Mouse (Mus musculus) MEL (cell line): ENCODE data around the gene Cntn4. TPM values are rescaled to one million over a fixed set of nuclear protein-coding genes. Genes with fewer than 3 reads are reported as not detected.

Experiments
- DNase-seq: peaks from one replicate; pipeline ENCODE4 v3.0.0; 2011; ENCODE audit warnings: low read depth, low spot score
- H3K27ac ChIP-seq: 2 replicates; pipeline ENCODE4 v1.5.1; 2012; ENCODE audit warnings: low read depth, mild to moderate bottlenecking, control low read depth, low read length, moderate library complexity; ENCODE audit not compliant: control insufficient read depth
- H3K27me3 ChIP-seq, 2 experiments: fragments of 150-350 bp in 1 of 2; sonication (generic) in 1 of 2; 2 replicates each; pipeline ENCODE4 v1.6.1; 2012; ENCODE audit warnings: low read length in 2 of 2, mild to moderate bottlenecking in 2 of 2, improper control_type of control experiment in 1 of 2, moderate library complexity in 1 of 2; ENCODE audit not compliant: insufficient read depth in 2 of 2, control insufficient read depth in 1 of 2
- H3K36me3 ChIP-seq, 2 experiments: 2 replicates each; pipeline ENCODE4 v1.6.1; 2012 to 2014; ENCODE audit warnings: low read length in 2 of 2, improper control_type of control experiment in 1 of 2, inconsistent platforms in 1 of 2, mild to moderate bottlenecking in 1 of 2; ENCODE audit not compliant: insufficient read depth in 2 of 2, control insufficient read depth in 1 of 2
- H3K4me1 ChIP-seq, 2 experiments: fragments of 150-350 bp in 1 of 2; sonication (generic) in 1 of 2; 2 replicates each; pipeline ENCODE4 v1.6.1; 2012; ENCODE audit warnings: low read length in 2 of 2, improper control_type of control experiment in 1 of 2, mild to moderate bottlenecking in 1 of 2; ENCODE audit not compliant: insufficient read depth in 2 of 2, control insufficient read depth in 1 of 2
- H3K4me3 ChIP-seq, 2 experiments: fragments of 150-350 bp in 1 of 2; sonication (generic) in 1 of 2; 2 replicates each; pipeline ENCODE4 v1.5.1; 2012; ENCODE audit warnings: low read depth in 2 of 2, low read length in 2 of 2, mild to moderate bottlenecking in 2 of 2, moderate library complexity in 2 of 2, control low read depth in 1 of 2, improper control_type of control experiment in 1 of 2; ENCODE audit not compliant: control insufficient read depth in 1 of 2, insufficient read depth in 1 of 2
- H3K79me2 ChIP-seq: 2 replicates; pipeline ENCODE4 v1.6.1; 2012; ENCODE audit warnings: mild to moderate bottlenecking, low read length, moderate library complexity; ENCODE audit not compliant: control insufficient read depth, poor library complexity, insufficient read depth
- H3K9ac ChIP-seq: 2 replicates; pipeline ENCODE4 v1.6.1; 2012; ENCODE audit warnings: low read depth, mild to moderate bottlenecking, control low read depth, low read length, moderate library complexity; ENCODE audit not compliant: control insufficient read depth, poor library complexity, severe bottlenecking
- H3K9me3 ChIP-seq: fragments of 150-350 bp; sonication (generic); replicated peaks from 2 replicates; pipeline ENCODE4 v1.6.1; 2012; ENCODE audit warnings: mild to moderate bottlenecking, low read length, improper control_type of control experiment, moderate library complexity; ENCODE audit not compliant: insufficient read depth
- BHLHE40 ChIP-seq: IDR thresholded peaks from 2 replicates; pipeline ENCODE4 v1.6.1; 2012; ENCODE audit warnings: low read depth, mild to moderate bottlenecking, inconsistent platforms, low read length, improper control_type of control experiment, borderline replicate concordance
- CTCF ChIP-seq, 3 experiments: IDR thresholded peaks in 2 of 3; conservative IDR thresholded peaks in 1 of 3; 2 replicates each; pipeline ENCODE4 v1.5.1; 2011 to 2012; ENCODE audit warnings: low read length in 3 of 3, low read depth in 2 of 3, mild to moderate bottlenecking in 2 of 3, improper control_type of control experiment in 1 of 3, inconsistent platforms in 1 of 3, mixed read lengths in 1 of 3, moderate library complexity in 1 of 3; ENCODE audit not compliant: control insufficient read depth in 1 of 3, insufficient read depth in 1 of 3, poor library complexity in 1 of 3, severe bottlenecking in 1 of 3
- EP300 ChIP-seq, 2 experiments: IDR thresholded peaks; 2 replicates each; pipeline ENCODE4 v1.6.1; 2011; ENCODE audit warnings: improper control_type of control experiment in 2 of 2, low read length in 2 of 2, low read depth in 1 of 2, mild to moderate bottlenecking in 1 of 2
- ETS1 ChIP-seq: IDR thresholded peaks from 2 replicates; pipeline ENCODE4 v1.6.1; 2012; ENCODE audit warnings: low read depth, mild to moderate bottlenecking, inconsistent platforms, low read length, improper control_type of control experiment, moderate library complexity
- GATA1 ChIP-seq: IDR thresholded peaks from 2 replicates; pipeline ENCODE4 v1.6.1; 2011; ENCODE audit warnings: low read depth, low read length, improper control_type of control experiment
- HCFC1 ChIP-seq: IDR thresholded peaks from 2 replicates; pipeline ENCODE4 v1.6.1; 2012; ENCODE audit warnings: low read depth, mild to moderate bottlenecking, inconsistent platforms, low read length, improper control_type of control experiment, moderate library complexity
- KAT2A ChIP-seq: conservative IDR thresholded peaks from 2 replicates; pipeline ENCODE4 v1.6.1; 2012; ENCODE audit warnings: low read depth, low read length, improper control_type of control experiment, inconsistent platforms
- MAX ChIP-seq: IDR thresholded peaks from 2 replicates; pipeline ENCODE4 v1.6.1; 2011; ENCODE audit warnings: low read length, improper control_type of control experiment
- MEF2A ChIP-seq: IDR thresholded peaks from 2 replicates; pipeline ENCODE4 v1.6.1; 2014; ENCODE audit warnings: low read depth, mild to moderate bottlenecking, inconsistent platforms, low read length, improper control_type of control experiment; ENCODE audit not compliant: poor library complexity, insufficient replicate concordance, severe bottlenecking; ENCODE audit errors: extremely low read depth
- MYB ChIP-seq: IDR thresholded peaks from 2 replicates; pipeline ENCODE4 v1.6.1; 2011; ENCODE audit warnings: mild to moderate bottlenecking, low read depth, low read length, improper control_type of control experiment
- NRF1 ChIP-seq: IDR thresholded peaks from 2 replicates; pipeline ENCODE4 v1.6.1; 2014; ENCODE audit warnings: low read depth, mild to moderate bottlenecking, inconsistent platforms, low read length, improper control_type of control experiment, moderate library complexity; ENCODE audit not compliant: poor library complexity, insufficient read depth, severe bottlenecking
- POLR2A ChIP-seq, 2 experiments: IDR thresholded peaks; 2 replicates each; pipeline ENCODE4 v1.6.1; 2011 to 2012; ENCODE audit warnings: low read length in 2 of 2, mild to moderate bottlenecking in 2 of 2, control low read depth in 1 of 2, improper control_type of control experiment in 1 of 2, low read depth in 1 of 2, moderate library complexity in 1 of 2; ENCODE audit not compliant: control insufficient read depth in 1 of 2, insufficient read depth in 1 of 2, poor library complexity in 1 of 2
- POLR2AphosphoS2 ChIP-seq: IDR thresholded peaks from 2 replicates; pipeline ENCODE4 v1.6.1; 2011; ENCODE audit warnings: low read length, improper control_type of control experiment
- POLR2AphosphoS5 ChIP-seq: IDR thresholded peaks from 2 replicates; pipeline ENCODE4 v1.6.1; 2012; ENCODE audit warnings: low read depth, borderline replicate concordance, mild to moderate bottlenecking, inconsistent platforms, low read length, moderate library complexity, mixed read lengths
- RAD21 ChIP-seq: IDR thresholded peaks from 2 replicates; pipeline ENCODE4 v1.6.1; 2011; ENCODE audit warnings: mild to moderate bottlenecking, low read depth, low read length, improper control_type of control experiment
- SMC3 ChIP-seq: IDR thresholded peaks from 2 replicates; pipeline ENCODE4 v1.6.1; 2011; ENCODE audit warnings: low read depth, low read length, improper control_type of control experiment
- USF1 ChIP-seq: IDR thresholded peaks from 2 replicates; pipeline ENCODE4 v1.6.1; 2014; ENCODE audit warnings: low read depth, mild to moderate bottlenecking, inconsistent platforms, low read length, improper control_type of control experiment, moderate library complexity
- ZC3H11A ChIP-seq: IDR thresholded peaks from 2 replicates; pipeline ENCODE4 v1.6.1; 2012; ENCODE audit warnings: low read depth, mild to moderate bottlenecking, inconsistent platforms, low read length, improper control_type of control experiment
- ZKSCAN1 ChIP-seq: IDR thresholded peaks from 2 replicates; pipeline ENCODE4 v1.6.1; 2012; ENCODE audit warnings: low read depth, mild to moderate bottlenecking, inconsistent platforms, low read length, improper control_type of control experiment, moderate library complexity
- ZNF384 ChIP-seq: IDR thresholded peaks from 2 replicates; pipeline ENCODE4 v1.6.1; 2012; ENCODE audit warnings: low read depth, mild to moderate bottlenecking, inconsistent platforms, low read length, improper control_type of control experiment
- polyA plus RNA-seq, 2 experiments: library from polyadenylated mRNA; stranded (reverse) in 1 of 2; unstranded in 1 of 2; fragments of >175 nt in 1 of 2; fragments of >200 nt in 1 of 2; gene quantifications; 2 replicates each; pipeline versions ENCODE4 v1.2.1 to v1.2.4; 2012; ENCODE audit warnings: low replicate concordance in 2 of 2, low read depth in 1 of 2; ENCODE audit not compliant: insufficient read length in 2 of 2, insufficient read depth in 1 of 2, missing spikeins in 1 of 2
- total RNA-seq: library from RNA; depleted of rRNA; stranded (reverse); fragments of 300-350 nt; gene quantifications from 2 replicates; pipeline ENCODE4 v1.2.3, GENCODE M21; 2012

The Cntn4 gene
- total and polyA plus RNA-seq, 3 experiments, result not detected

- no peaks in the 10 kb centered on the region for H3K36me3 ChIP-seq
- no peak overlapping the region for H3K27ac ChIP-seq
- no peaks in the 10 kb centered on the region for H3K9me3 ChIP-seq
- H3K4me1 ChIP-seq, result no peaks in the 10 kb centered on the region
- no peak for TF ChIP-seq GATA1
- peak; percentile 83 for TF ChIP-seq RAD21
- no peak for TF ChIP-seq MAX
- TF ChIP-seq SMC3, result peak; percentile 76
- no peak for TF ChIP-seq POLR2AphosphoS2
- TF ChIP-seq MYB, result no peak
- no peak for TF ChIP-seq EP300 (IDR thresholded peaks at IDR 0.05; ENCODE audit: low read depth in 1 of 2, low read length in 2 of 2)
- no peak for TF ChIP-seq ETS1
- no peak for TF ChIP-seq ZKSCAN1
- peak; percentile 53 to 77 (median 73) for TF ChIP-seq CTCF (IDR thresholded peaks at IDR 0.05 in 2 of 3, conservative IDR thresholded peaks at IDR 0.05 in 1 of 3; ENCODE audit: control insufficient read depth in 1 of 3, insufficient read depth in 1 of 3, low read depth in 2 of 3, low read length in 3 of 3, poor library complexity in 1 of 3, severe bottlenecking in 1 of 3)
- TF ChIP-seq ZC3H11A, result peak; percentile 75
- no peak for TF ChIP-seq MEF2A
- TF ChIP-seq BHLHE40, result no peak
- no peak for TF ChIP-seq ZNF384
- TF ChIP-seq NRF1, result no peak
- no peak for TF ChIP-seq USF1
- no peak for TF ChIP-seq POLR2AphosphoS5
- H3K79me2 ChIP-seq, result no peaks in the 10 kb centered on the region
- no peak overlapping the region for H3K4me3 ChIP-seq
- H3K27me3 ChIP-seq, result peaks cover 0 to 2% of the 10 kb centered on the region in 2 experiments; a peak in 1 of 4 replicates
- no peak overlapping the region for H3K9ac ChIP-seq
- peak; percentile 72 for DNase-seq
Measured at GRCm38 (mm10) chr6:106663780-106664651, 986.6 kb downstream of the Cntn4 start.

- Histone ChIP-seq H3K4me1 (no peaks in the 10 kb centered on the region), H3K9me3 (no peaks in the 10 kb centered on the region), H3K27me3 (no peaks in the 10 kb centered on the region), H3K79me2 (no peaks in the 10 kb centered on the region), H3K36me3 (no peaks in the 10 kb centered on the region), H3K9ac (no peak overlapping the region), H3K4me3 (no peak overlapping the region), H3K27ac (no peak overlapping the region)
- DNase-seq, result no peak
- TF ChIP-seq BHLHE40 (no peak), KAT2A (no peak), POLR2A (IDR thresholded peaks at IDR 0.05; ENCODE audit: control insufficient read depth in 1 of 2, insufficient read depth in 1 of 2, low read depth in 1 of 2, low read length in 2 of 2, poor library complexity in 1 of 2) (no peak), HCFC1 (no peak), EP300 (IDR thresholded peaks at IDR 0.05; ENCODE audit: low read depth in 1 of 2, low read length in 2 of 2) (no peak), POLR2AphosphoS5 (no peak), RAD21 (no peak), MEF2A (no peak)
Measured at GRCm38 (mm10) chr6:106675581-106675980, 998.1 kb downstream of the Cntn4 start.
